Mouse (Mus musculus): Measurements from ENCODE around the gene Hsd11b2. TPM values are rescaled to one million over a fixed set of nuclear protein-coding genes. Genes with fewer than 3 reads are reported as not detected.

Gene Hsd11b2
- polyA plus RNA-seq, 1 experiment from 2014 or later: 9.7 TPM

DNA sequence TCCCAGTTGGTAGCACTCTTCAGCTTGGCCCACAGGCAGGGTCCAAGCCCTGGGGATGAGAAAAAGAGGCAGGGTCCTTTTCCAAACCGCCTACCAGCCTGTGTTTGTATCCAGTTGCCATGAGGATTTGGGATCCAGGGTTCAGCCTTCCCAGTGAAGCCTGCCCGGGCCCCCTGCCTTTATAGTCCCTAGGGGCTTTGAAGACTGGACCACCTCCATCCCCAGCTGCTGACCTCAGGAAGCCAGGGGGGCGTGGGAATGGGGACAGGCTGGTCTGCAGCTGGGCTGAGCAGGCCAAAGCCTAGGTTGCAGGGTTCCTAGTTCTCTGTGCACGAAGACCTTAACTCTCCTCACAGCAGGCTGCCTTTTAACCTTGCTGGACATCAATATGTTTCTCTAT, 43.3 kb upstream of the Hsd11b2 start:
- 33% methylated on average over 4 of the region's 4 CpGs for WGBS
- Histone ChIP-seq H3K9ac (no peak overlapping the region), H3K4me3 (no peak overlapping the region), H3K4me2 (no peak overlapping the region), H3K9me3 (no peaks in the 10 kb centered on the region), H3K36me3 (no peaks in the 10 kb centered on the region; the same call in 1 of the 2 replicates), H3K4me1 (replicated peaks) (peaks cover 32% of the 10 kb centered on the region), H3K27me3 (no peaks in the 10 kb centered on the region), H3K27ac (replicated peaks) (no peak overlapping the region)
- no peak for ATAC-seq (ENCODE audit: low FRiP score, low read depth)

DNA sequence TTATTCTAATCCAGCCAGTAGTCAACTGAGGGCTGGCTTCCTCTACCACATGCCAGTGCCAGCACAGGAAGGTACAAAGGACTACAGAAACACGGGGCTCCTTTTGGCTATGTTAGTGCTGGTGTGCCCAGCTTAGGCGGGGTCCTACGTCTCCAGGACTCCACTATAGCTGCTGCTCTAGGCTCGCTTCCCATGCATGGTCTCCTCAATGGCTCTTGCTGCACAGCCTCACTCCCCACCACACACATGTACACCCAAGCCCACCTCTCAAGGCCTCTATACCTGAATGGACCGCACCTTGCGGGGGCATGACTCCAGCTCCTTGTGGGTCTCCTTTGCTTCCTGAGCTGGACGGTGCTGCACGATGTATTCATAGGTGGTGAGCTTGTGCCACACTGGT, 42.8 kb upstream of the Hsd11b2 start:
- 92% methylated on average over 8 of the region's 8 CpGs for WGBS
- Histone ChIP-seq H3K27me3 (no peaks in the 10 kb centered on the region), H3K4me3 (no peak overlapping the region), H3K9ac (no peak overlapping the region), H3K27ac (replicated peaks) (no peak overlapping the region), H3K4me1 (replicated peaks) (peaks cover 27% of the 10 kb centered on the region), H3K9me3 (no peaks in the 10 kb centered on the region), H3K4me2 (no peak overlapping the region), H3K36me3 (no peaks in the 10 kb centered on the region; the same call in 1 of the 2 replicates)
- no peak for ATAC-seq (ENCODE audit: low FRiP score, low read depth)

DNA sequence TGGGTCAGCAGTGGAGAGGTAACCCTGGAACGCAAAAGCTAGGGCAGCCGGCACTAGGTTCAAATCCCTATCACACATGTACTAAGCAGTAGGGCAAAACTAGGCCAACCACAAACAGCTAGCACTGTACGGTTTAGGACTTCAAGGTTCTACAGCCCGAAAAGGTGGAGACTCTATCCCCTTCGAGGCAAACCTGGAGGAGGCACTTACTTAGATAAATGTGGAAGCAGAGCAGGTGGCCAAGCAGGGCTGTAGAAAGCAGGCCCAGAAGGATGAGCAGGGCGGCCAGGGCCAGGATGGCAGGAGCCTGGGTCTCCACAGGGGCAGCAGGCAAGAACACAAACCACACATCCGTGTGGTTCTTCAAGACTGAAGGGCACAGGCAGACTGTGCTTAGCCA, 42.4 kb upstream of the Hsd11b2 start:
- Histone ChIP-seq H3K4me3 (no peak overlapping the region), H3K4me1 (replicated peaks) (peaks cover 23% of the 10 kb centered on the region), H3K27me3 (no peaks in the 10 kb centered on the region), H3K36me3 (no peaks in the 10 kb centered on the region; the same call in 1 of the 2 replicates), H3K27ac (replicated peaks) (no peak overlapping the region), H3K9ac (no peak overlapping the region), H3K4me2 (no peak overlapping the region), H3K9me3 (no peaks in the 10 kb centered on the region)
- no peak for ATAC-seq (ENCODE audit: low FRiP score, low read depth)
- 92% methylated on average over 7 of the region's 7 CpGs for WGBS

DNA sequence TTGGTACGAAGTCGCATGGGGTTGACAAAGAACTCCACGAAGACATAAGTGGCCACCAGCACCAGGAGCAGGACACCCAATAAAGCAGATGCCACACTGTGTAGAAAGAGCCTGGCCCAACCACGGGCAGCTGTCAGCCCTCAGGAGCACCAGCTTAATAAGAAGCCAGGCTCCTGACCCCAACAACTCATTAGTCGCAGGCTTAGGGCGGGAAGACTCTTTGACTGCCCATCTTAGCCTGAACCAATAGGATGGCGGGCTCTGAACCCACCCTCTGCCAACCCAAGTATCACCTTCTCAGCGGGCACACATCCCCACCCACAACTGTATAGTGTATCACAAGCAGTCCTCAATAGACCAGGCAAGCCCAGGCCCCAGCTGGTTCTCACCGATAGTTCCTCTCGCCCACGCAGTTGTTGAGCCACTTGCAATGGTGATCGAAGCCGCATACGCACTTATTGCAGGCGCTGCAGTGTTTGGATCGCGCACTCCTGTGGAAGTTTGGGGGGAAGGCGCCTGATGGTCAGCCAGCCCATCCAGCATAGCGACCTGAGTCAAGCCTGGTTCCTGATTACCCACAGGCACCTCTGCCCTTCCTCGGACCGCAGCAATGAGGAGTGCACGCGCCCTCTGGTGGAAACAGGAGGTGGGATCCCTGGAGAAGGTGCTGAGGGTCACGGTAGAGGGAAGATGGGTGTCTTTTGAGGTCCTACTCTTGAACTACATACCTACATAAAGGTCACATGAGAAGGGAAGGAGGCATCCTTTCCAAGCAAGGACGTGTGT, 41.7 kb upstream of the Hsd11b2 start:
- peaks cover 1% of the 10 kb centered on the region; the same call in 1 of the 2 replicates for H3K36me3 ChIP-seq
- no peak for ATAC-seq (ENCODE audit: low FRiP score, low read depth)
- no peak overlapping the region for H3K27ac ChIP-seq (replicated peaks)
- no peak overlapping the region for H3K4me3 ChIP-seq
- WGBS: 42% methylated on average over 25 of the region's 25 CpGs
- H3K9ac ChIP-seq: no peak overlapping the region
- no peaks in the 10 kb centered on the region for H3K9me3 ChIP-seq
- no peak overlapping the region for H3K4me2 ChIP-seq
- H3K4me1 ChIP-seq (replicated peaks): peaks cover 16% of the 10 kb centered on the region
- no peaks in the 10 kb centered on the region for H3K27me3 ChIP-seq

DNA sequence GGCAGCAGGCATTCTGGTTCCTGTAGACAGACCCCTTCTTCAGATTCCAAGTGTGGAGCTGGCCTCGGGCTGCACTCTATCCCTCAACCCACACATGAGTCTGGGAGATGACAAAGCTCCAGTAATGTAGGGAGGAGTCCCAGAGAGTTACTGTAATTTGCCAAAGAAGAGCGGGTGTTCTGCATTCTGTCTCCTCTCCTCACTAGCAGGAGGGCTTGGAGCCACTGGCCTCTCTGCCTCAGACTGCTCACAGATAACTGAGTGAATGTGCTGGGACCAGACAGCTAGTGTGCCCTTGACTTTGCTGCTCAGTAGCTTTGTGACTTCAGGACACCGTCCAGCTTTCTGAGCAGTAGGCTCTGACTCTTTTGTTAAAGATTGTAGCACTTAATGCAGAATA, 40.8 kb upstream of the Hsd11b2 start:
- Histone ChIP-seq H3K27me3 (no peaks in the 10 kb centered on the region), H3K4me1 (replicated peaks) (peaks cover 16% of the 10 kb centered on the region), H3K9me3 (no peaks in the 10 kb centered on the region), H3K4me2 (no peak overlapping the region), H3K9ac (no peak overlapping the region), H3K27ac (replicated peaks) (no peak overlapping the region), H3K4me3 (no peak overlapping the region), H3K36me3 (peaks cover 5% of the 10 kb centered on the region; the same call in 1 of the 2 replicates)
- 80% methylated on average over 3 of the region's 3 CpGs for WGBS
- no peak for ATAC-seq (ENCODE audit: low FRiP score, low read depth)

DNA sequence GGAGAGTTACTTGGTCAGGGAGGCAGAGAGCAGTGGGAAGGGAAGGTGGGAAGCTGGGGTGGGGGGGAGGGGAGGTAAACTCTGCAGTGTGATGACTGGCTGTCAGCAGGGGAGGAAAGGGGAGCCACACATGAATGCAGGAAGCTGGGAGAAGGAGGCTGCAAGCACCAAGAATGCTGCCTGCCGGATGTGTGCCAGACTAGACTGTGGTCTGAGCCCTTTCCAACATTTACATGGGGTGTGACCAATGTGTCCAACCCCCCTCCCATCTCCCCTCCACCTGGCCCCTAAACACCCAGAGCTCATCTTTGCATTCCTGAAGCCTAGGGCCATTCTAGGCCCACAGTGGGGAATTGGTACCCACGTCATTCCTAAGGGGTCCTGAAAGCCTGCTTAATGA, 37.5 kb upstream of the Hsd11b2 start:
- ATAC-seq (ENCODE audit: low FRiP score, low read depth): no peak
- H3K9me3 ChIP-seq: no peaks in the 10 kb centered on the region
- H3K4me1 ChIP-seq (replicated peaks): no peaks in the 10 kb centered on the region
- H3K9ac ChIP-seq: no peak overlapping the region
- H3K36me3 ChIP-seq: peaks cover 5% of the 10 kb centered on the region; the same call in 1 of the 2 replicates
- no peak overlapping the region for H3K4me3 ChIP-seq
- WGBS: 53% methylated on average over 2 of the region's 2 CpGs
- H3K27me3 ChIP-seq: no peaks in the 10 kb centered on the region
- H3K27ac ChIP-seq (replicated peaks): no peak overlapping the region
- H3K4me2 ChIP-seq: no peak overlapping the region

DNA sequence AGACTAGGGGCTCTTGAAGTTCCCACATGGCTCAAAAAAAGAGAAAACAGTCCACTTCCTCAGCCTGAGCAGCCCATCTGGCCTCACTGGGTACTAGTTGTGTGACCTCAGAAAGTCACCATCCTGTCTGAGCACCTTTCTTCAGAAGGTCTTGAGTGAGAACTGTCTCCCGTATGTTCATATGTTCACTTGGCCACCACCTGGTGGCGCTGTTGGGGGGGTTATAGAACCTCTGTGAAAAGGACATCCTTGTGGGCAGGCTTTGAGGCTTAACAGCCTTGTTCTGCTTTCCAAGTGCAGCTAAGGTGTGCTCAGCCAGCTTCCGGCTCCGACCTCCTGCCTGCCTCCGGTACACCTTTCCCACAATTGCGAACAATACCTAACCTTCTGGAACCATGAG, 37.1 kb upstream of the Hsd11b2 start:
- Histone ChIP-seq H3K36me3 (peaks cover 5% of the 10 kb centered on the region; the same call in 1 of the 2 replicates), H3K9me3 (no peaks in the 10 kb centered on the region), H3K4me1 (replicated peaks) (no peaks in the 10 kb centered on the region), H3K9ac (no peak overlapping the region), H3K4me2 (no peak overlapping the region), H3K27ac (replicated peaks) (no peak overlapping the region), H3K4me3 (no peak overlapping the region), H3K27me3 (no peaks in the 10 kb centered on the region)
- no peak for ATAC-seq (ENCODE audit: low FRiP score, low read depth)
- WGBS: 66% methylated on average over 6 of the region's 6 CpGs

DNA sequence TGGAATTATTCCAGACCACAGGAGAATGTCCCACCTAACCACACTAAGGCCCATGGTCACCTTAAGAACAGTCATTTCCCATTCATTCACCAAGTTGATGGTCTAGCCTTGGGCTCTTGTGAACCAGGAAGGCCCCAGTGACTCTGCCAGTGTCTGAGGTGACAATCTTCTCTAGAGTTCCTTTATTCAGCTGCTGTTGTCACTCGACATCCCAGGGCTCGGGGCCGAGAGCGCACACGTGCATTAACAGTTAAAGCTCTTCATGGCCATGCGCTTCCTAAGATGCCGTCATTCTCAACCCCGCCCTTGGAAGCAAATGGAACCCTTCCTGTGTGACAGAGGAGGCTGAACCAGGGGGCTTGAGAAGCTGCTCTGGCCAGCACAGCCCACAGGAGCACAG, 36.4 kb upstream of the Hsd11b2 start:
- H3K27ac ChIP-seq (replicated peaks): no peak overlapping the region
- no peak overlapping the region for H3K4me2 ChIP-seq
- 89% methylated on average over 8 of the region's 8 CpGs for WGBS
- H3K4me3 ChIP-seq: no peak overlapping the region
- ATAC-seq (ENCODE audit: low FRiP score, low read depth): no peak
- H3K4me1 ChIP-seq (replicated peaks): no peaks in the 10 kb centered on the region
- no peaks in the 10 kb centered on the region for H3K27me3 ChIP-seq
- H3K9ac ChIP-seq: no peak overlapping the region
- H3K9me3 ChIP-seq: no peaks in the 10 kb centered on the region
- peaks cover 5% of the 10 kb centered on the region; the same call in 1 of the 2 replicates for H3K36me3 ChIP-seq

DNA sequence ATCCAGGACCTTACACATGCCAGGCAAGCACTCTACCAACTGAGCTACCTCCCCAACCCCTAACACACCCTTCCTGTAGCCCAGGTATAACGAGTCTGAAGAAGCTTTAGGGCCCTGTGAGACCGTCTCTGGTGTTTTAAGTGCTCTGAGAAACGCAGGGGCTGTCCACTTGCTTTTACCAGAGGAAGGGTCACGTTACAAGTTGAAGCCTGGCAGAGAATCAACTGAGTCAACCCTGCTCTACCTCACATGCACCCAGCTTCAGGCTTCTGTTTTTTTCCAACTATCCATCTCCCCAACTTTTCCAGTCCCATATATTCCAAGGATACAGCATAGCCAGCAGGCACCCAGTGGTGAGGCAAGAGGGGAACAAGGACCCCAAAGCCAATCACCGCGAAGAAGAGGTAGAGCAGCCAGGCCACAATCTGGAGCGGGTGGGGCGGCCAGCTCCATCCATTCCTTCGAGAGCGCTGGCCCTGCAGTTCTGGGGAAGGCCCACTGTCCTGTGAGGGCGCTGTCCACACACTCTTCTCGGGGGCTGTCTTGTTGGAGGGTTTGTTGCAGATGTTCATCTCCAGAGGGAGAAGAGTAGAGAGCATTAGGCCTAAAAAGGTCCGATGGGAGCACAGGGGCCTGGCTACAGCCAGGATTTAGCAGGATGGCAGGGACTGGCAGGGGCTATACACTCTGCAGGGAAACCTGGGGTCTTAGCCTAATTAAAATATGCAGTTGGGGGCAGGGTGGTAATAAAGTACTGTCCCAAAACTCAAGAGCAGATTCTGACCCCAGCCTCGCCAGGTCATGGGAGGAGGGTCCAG, 35.1 kb upstream of the Hsd11b2 start:
- Histone ChIP-seq H3K4me2 (no peak overlapping the region), H3K27me3 (no peaks in the 10 kb centered on the region), H3K9ac (no peak overlapping the region), H3K4me1 (replicated peaks) (no peaks in the 10 kb centered on the region), H3K4me3 (no peak overlapping the region), H3K36me3 (peaks cover 5% of the 10 kb centered on the region; the same call in 1 of the 2 replicates), H3K9me3 (no peaks in the 10 kb centered on the region), H3K27ac (replicated peaks) (no peak overlapping the region)
- ATAC-seq (ENCODE audit: low FRiP score, low read depth): 0 out of 2 replicates have a peak, but pooled peaks have one; percentile 43
- WGBS: 39% methylated on average over 14 of the region's 14 CpGs

DNA sequence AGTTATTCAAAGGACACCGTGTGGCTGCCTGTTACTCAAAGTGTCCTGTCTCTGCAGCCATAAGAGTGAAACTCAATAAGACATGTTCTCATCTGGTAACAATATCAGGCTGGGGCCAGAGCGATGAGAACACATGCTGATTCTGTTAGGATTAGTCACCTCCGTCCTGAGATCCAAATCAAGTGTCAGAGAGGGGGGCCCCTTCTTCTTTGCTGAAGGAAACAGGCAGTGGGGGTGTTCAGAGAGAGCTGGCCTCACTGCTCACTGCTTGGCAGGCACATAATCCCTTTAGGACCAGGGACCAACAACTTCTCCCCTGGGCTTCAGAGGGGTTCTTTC, 34.6 kb upstream of the Hsd11b2 start:
- Histone ChIP-seq H3K4me1 (replicated peaks) (no peaks in the 10 kb centered on the region), H3K4me3 (no peak overlapping the region), H3K9ac (no peak overlapping the region), H3K9me3 (no peaks in the 10 kb centered on the region), H3K36me3 (peaks cover 5% of the 10 kb centered on the region; the same call in 1 of the 2 replicates), H3K27me3 (no peaks in the 10 kb centered on the region), H3K27ac (replicated peaks) (no peak overlapping the region), H3K4me2 (no peak overlapping the region)
- no peak for ATAC-seq (ENCODE audit: low FRiP score, low read depth)
- WGBS: 39% methylated on average over 3 of the region's 3 CpGs

DNA sequence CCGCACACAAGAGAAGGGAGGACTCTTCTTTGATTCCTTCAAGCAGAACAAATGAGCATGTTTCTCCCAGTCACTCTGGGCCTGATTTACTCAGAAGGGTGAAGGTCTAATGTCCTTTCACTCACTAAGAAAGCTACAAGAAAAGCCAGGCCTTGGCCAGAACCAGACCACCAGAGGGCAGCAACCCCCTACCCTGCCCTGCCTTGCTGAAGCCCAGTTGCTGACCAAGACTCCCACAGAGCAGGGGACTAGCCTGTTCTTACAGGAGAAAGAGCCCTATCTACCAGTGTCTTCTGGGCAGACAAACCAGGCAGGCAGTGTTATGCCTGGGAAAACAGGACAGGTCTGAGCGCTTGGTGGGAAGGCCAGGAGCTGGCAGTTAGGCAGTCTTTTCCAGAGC, 34.2 kb upstream of the Hsd11b2 start:
- no peaks in the 10 kb centered on the region for H3K27me3 ChIP-seq
- H3K4me2 ChIP-seq: no peak overlapping the region
- 25% methylated on average over 2 of the region's 2 CpGs for WGBS
- no peak overlapping the region for H3K9ac ChIP-seq
- peaks cover 5% of the 10 kb centered on the region; the same call in 1 of the 2 replicates for H3K36me3 ChIP-seq
- no peaks in the 10 kb centered on the region for H3K4me1 ChIP-seq (replicated peaks)
- H3K9me3 ChIP-seq: no peaks in the 10 kb centered on the region
- no peak overlapping the region for H3K4me3 ChIP-seq
- peak; percentile 37; the same call in 1 of the 2 replicates for ATAC-seq (ENCODE audit: low FRiP score, low read depth)
- no peak overlapping the region for H3K27ac ChIP-seq (replicated peaks)

DNA sequence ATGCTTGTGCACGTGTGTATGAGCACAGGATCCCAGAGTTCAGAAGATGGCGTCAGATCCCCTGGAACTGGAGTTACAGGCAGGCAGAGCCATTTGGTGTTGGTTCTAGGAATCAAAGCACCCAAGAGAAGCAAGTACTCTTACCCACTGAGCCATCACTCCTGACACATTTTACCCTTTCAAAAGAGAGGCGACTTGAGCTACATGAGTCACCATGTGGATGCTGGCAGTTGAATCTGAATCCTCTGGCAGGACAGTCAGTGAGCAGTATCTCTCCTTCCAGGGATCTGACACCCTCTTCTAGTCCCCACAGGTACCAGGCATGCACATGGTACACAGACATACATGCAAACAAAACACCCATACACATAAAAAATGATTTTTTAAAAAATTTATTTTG, 30.5 kb upstream of the Hsd11b2 start:
- no peak for ATAC-seq (ENCODE audit: low FRiP score, low read depth)
- H3K4me3 ChIP-seq: no peak overlapping the region
- H3K27ac ChIP-seq (replicated peaks): no peak overlapping the region
- no peaks in the 10 kb centered on the region for H3K4me1 ChIP-seq (replicated peaks)
- H3K9ac ChIP-seq: no peak overlapping the region
- no peaks in the 10 kb centered on the region for H3K9me3 ChIP-seq
- WGBS: 71% methylated on average over 3 of the region's 3 CpGs
- H3K36me3 ChIP-seq: no peaks in the 10 kb centered on the region
- H3K4me2 ChIP-seq: no peak overlapping the region
- H3K27me3 ChIP-seq: no peaks in the 10 kb centered on the region
